Mouse (Mus musculus) gastrocnemius, postnatal 25 days (tissue): Measurements from ENCODE around the gene Snrpa. TPM values are rescaled to one million over a fixed set of nuclear protein-coding genes. Genes with fewer than 3 reads are reported as not detected.

Experiments
- DNase-seq: peaks from one replicate; pipeline ENCODE4 v3.0.0; 2022
- microRNA-seq, 2 experiments: library from miRNA; unstranded; fragments of <30 nt; microRNA quantifications; one replicate each; pipeline ENCODE4 v1.2.0; 2021; ENCODE audit warnings: borderline replicate concordance in 2 of 2
- total RNA-seq, 2 experiments: library from RNA; stranded (reverse); gene quantifications; 1 replicate in 1 of 2; 2 replicates in 1 of 2; pipeline ENCODE4 v1.2.3; 2021

Gene Snrpa
- total RNA-seq, 2 experiments from 2014 or later = 31.4 to 31.8 TPM

DNA sequence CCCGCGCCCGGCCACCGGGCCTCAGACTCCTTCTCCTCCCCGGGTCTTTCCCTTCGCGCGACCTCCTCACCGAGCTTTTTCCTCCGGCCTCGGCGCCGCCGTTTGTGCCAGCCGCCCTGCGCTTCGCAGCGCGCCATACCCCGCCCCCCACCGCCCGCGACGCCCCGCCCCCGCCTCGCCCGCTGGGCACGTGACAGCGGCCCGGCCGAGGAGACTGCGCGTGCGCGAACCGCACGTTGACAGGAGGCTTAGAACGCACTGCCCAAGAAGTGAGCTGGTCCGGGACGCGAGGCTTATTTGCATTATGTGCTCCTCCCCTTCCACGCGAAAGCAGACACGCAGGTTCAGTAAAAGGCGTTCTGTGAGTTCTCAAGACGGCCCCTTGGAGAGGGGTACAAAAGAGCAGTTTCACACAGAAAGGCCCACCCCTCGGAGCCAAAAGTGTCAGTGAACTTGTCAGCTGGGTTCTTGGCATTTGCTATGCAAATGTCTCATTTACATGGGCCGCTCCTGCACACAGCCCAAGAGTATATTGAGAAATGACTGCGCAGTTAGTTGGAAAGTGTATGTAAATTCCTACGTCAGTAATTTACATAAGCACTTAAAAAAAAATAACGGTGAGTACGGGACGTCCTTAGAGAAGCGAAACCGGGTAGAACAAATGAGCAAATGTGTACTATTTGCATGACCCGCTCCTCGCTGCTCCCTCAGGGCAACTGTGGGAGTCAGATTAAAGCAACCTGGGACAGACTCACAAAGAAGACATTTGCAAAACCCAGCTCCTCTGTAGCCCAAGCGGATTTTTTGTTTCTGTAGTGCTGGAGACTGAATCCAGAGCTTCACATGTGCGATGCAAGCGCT is 29.2 kb downstream of the Snrpa start, which contains the start of gene Egln2:
Gene Egln2 (minus strand): TSS at position 189 of the 861 bp plus-strand sequence.
- DNase-seq = peak; percentile 93

DNA sequence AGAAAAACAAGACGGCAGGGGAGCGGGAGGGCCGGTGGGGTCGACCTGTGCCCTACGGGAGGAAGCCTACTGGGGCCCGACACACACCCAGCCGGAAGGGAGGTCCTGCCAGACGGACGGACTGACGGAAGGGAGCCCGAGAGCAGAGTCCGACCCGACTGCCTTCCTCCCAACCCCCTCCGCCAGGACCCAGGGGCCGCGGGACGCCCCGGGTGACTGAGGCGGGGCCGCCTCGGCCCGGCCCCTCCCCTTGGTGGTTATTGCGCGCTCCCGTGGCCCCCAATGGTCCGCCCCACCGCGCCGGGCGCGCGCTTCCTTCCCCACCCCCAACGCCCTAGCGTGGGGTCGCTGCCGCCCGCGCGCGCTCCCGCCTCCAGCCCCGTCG is 29.9 kb downstream of the Snrpa start:
- peak; percentile 92 for DNase-seq

DNA sequence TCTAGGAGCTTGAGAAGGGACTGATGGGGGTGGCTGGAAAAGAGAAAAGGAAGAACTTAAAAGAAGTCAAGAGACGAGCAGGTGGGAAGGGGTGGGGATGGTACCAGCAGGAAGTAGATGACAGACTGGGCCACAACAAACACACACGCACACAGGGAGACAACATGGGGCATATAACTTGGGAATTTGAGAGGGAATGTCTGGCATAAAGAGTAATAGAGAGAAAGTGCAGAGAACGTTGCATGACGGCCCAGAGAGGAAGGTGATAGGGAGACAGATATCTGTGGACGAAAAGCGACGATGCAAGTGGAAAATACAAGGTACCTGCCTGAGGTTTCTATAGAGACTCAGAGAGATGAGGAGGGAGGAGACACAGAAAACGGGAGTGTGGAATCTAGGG is 30.4 kb downstream of the Snrpa start:
- no peak for DNase-seq

DNA sequence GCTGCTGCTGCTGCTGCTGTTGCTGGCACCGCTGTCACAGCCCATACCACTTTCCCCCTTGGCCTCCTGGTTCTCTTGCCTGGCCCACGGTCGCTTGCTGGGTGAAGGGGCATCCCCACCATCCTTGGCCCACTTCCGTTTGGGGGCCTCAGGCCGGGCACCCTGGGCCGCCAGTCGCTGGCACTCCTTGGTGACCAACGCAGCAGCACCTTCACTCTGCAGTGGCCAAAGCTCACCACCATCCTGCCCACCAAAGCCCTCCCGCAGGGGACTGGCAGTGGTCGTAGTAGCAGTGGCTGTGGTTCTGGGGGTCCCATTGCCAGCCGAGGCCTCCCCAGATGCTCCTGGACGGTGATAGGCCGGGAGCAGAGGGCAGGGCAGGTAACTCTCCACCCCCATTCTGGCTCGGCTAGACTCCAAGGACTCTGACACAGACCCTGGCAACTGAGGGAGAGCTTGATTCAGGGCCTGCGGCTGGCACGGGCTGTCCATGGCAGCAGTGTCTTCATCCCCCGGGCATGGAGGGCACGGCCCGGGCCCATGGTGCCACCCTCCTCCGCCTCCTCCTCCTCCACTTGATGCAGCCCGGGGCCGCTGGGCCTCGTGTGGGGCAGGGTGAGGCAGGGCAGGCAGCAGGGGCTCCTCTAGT is 30.9 kb downstream of the Snrpa start:
- DNase-seq = peak; percentile 71

DNA sequence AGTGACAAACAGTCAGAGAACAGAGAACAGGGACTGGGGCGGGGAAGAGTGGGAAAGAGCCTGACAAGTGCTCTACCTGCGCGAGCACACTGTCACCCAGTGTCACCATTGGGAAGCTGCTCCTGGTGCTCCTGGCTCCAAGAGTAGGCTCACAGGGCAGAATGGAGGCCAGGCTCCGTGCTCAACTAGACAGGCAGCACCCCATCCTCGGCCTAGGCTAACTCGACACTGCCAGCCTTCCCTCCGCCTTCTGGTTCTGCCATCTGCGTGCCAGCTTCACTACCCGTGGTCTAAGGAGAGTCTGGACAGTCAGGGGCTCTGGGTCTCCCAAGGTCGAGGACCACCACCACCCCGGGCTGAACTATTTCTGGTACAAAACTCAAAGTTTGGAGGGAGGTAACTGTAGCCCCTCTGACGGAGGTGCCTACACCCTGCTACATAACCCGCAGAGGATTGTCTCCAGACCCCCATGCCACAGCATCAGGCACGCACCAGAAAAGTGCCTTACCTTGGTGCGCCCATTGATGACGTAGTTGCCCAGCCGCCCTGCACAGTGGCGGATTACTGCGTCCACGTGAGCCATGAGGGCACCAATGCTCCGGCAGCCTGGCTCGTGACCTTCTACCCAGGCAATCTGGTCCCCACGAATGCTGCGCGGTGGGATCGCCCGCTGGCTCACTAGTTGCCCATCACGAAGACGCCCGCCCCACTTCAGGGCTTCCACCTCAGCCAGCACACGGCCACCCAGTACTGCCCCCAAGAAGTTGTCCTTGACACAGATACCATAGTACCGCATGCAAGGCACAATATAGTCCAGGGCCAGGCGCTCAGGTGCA is 31.7 kb downstream of the Snrpa start:
- peak; percentile 13 for DNase-seq

DNA sequence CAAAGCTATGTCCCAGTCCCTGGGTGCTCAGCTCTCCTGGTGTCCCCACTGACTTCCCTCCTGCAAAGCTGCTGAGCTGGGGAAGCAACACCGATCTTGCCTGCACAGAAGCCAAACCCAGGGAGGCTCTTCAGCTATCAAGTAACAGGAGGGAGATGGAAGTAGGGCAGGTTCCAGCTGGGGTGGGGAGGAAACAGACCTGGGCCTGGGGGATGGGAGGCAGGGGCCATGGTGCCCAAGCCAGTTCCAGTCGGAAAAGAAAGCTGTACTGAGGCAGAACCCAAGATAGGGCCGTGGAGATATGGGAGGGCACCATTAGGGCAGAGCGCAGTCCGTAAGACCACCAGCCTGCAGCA is 32.6 kb downstream of the Snrpa start:
- DNase-seq = peak; percentile 62

DNA sequence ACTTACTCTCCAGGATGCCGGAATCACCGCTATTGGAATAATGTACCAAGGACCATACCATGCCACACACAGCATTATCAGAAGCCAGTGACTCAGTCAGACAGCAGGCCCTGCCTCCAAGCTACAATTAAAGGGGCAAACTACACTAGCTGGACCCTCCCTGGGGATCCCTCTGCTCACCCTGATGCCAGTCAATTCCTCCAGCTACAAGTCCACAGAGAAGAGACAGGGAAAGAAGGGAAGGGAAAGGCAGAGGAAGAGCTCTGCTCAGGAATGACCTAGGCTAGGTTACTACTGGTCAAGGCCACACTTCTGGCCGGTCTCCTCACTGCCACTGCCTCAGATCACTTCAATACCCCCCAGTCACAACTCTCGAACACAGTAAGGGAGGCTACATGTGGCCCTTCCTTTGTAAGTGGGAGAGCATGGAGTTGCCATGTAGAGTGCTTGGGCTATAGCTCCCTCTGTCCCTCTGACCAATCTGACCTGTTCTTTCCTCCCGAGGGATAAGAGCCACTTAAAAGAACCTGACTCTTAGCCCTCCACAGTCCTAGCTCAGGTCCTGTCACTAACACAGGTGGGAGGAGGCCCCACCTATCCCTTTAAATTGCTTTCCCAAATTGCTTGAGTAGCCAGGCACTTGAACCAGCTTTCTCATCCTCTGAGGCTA is 33.2 kb downstream of the Snrpa start:
- no peak for DNase-seq

DNA sequence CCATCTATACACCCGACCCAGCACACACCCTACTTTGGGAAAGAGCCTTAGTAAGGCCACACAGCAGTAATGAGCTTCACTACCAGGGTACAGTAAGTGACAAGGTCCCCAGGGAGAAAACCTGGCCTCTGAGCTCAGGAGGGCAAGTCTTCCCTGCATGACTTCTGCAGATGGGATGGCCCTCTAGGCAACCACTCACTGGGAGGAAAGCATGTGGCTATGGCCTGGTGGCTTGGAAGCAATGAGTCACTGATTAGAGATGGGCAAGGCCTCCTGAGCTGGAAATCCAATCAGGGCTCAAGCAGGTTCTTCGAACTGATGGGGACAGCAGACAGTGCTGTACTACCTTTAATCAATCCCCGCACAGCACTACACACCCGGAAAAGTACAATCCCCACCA is 34.3 kb downstream of the Snrpa start:
- peak; percentile 46 for DNase-seq

DNA sequence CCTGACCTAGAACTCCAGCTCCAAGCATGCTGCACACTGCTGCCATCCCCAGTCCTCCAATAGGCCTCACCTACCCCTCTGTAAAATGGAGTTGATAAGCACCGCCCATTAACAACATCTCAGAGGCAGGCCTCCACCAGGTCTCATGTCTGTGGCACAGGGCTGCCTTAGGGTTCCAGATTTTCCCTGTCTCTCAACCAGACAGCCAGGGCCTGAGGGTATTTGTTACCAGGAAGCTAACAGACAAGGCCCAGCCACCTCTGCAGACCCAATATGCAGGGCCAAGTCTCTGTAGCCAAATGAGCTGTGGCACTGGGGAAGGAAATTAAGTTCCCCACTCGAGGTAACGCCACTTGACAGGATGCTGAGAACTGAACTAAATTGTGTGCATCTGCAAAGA is 35.1 kb downstream of the Snrpa start:
- no peak for DNase-seq

DNA sequence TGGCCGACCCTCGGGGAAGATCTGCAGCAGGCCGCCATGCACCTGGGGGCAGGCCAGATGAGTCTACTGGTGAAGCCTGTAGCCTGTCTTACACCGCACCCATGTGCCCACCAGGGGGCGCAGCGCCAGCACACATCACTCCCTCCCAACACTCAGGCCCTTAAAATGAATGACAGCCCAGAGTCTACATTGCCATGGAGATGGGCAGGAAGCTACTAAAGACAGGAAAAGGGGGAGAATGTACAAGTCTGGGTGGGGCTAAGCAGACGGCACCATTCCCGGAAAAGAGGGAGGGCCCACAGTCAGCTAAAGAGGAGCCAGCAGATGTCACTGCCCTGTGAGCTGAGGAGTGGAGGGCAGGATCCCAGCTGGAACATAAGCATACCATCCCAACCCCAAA is 36.2 kb downstream of the Snrpa start:
- peak; percentile 85 for DNase-seq

DNA sequence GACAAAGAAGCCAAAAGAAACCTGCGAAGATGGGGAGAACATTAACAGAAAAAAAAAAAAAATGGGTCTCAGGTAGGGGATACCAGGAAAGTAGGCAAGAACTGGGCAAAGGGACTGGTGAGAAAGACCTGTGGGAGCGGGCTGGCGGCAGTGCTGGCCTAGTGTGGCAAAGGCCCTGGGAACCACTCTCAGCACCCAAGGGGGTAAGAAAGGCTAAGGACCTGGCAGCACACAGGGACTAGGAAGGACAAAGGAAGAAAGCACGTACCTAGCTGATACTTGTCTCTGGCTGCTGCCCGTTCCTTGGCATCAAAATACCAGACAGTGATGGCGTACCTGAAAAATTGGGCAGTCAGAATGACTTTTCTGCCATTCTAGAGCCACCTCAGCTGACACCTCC is 36.8 kb downstream of the Snrpa start:
- no peak for DNase-seq

DNA sequence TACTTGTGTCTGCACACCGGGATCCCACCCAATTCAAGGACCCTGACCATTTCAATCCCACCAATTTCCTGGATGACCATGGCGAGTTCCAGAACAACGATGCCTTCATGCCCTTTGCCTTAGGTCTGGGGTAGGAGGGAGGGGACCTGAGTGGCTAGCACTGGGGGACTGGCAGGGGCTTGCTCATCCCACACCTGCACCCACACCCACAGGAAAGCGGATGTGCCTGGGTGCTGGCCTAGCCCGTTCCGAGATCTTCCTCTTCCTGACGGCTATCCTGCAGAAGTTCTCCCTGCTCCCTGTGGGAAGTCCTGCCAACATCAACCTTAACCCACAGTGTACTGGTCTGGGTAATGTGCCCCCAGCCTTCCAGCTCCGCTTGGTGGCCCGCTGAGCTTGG is 37.9 kb downstream of the Snrpa start:
- no peak for DNase-seq

DNA sequence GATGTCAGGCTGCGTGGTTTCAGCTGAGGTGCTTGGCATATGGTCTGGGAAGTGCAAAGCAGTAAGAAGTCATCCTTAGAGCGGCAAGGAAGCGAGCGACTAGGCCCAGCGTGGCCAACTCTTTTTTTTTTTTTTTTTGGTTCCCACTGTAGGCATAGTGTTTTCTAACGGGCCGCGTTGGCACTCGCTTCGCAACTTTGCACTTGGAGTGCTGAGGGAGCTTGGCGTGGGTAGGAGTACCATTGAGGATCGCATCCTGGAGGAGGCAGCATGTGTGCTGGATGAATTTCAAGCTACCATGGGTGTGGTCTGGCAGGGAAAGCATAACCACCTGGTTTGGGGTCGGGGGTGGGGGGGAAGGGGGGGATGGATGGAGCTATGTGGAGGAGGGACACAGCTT is 40.1 kb downstream of the Snrpa start:
- no peak for DNase-seq

DNA sequence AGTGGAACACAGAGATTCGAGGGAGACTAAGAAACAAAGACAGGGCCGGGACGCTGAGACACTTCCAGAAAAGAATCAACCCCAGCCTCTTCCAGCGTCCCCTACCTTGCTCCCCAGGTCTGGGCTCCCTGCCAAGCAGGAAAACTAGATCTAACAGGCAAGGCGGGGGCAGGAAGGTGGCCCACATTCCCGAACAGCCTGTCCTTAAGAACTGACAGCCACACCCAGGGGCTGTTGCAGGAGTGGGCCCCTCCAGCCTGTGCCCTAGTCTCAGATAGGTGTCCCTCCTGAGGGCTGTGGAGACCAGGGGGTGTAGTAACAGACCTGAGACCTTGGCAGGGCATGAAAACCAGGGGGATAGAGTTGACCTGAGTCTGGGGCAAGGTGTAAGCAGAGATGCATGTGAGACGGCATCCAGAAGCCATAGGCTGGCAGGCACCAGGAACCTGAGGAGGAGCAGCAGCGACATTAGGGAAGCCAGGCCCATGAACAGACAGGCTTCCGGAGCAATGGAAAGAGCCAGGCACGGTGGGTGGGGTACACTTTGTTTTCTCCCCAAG is 42.8 kb downstream of the Snrpa start, which contains the start of gene Cyp2t4:
Gene Cyp2t4 (plus strand): TSS at position 510 of the 560 bp plus-strand sequence.
- peak; percentile 69 for DNase-seq

Small RNAs within 50 kb of the gene (microRNA-seq; reads per million reads assigned to microRNA genes)
- 0 to 0.53 reads per million in 2 experiments for gene Mir1191
- gene Mir3101 = 0 to 0.26 reads per million in 2 experiments

Other genes starting within 250 kb of the Snrpa start
- gene Cyp2a12, start 167.2 kb downstream of the Snrpa start, total RNA-seq = not detected
- gene Cyp2f2, start 76.4 kb downstream of the Snrpa start, total RNA-seq = 1 to 10 TPM in 1 of 2 experiments, not detected in 1; 3.4 TPM
- not detected for gene Cyp2t4, start 42.6 kb downstream of the Snrpa start, total RNA-seq
- 100 to 1,000 TPM in 1 of 2 experiments, 10 to 100 TPM in 1; 92.9 to 103 TPM for gene Egln2, start 29.5 kb downstream of the Snrpa start, total RNA-seq
- 10 to 100 TPM; 10.1 to 10.4 TPM for gene Rab4b, start 17.4 kb downstream of the Snrpa start, total RNA-seq
- not detected for gene Gm21983, start 15.2 kb downstream of the Snrpa start, total RNA-seq
- not detected for gene Mia, start 15.1 kb downstream of the Snrpa start, total RNA-seq
- 10 to 100 TPM; 12.1 to 13.0 TPM for gene BC024978, start 490 bp downstream of the Snrpa start, total RNA-seq
- 1 to 10 TPM; 2.3 to 3.6 TPM for gene Itpkc, start 32.4 kb upstream of the Snrpa start, total RNA-seq
- gene Coq8b, start 36.8 kb upstream of the Snrpa start, total RNA-seq = 1 to 10 TPM; 3.0 to 4.9 TPM
- 1 to 10 TPM; 3.6 to 5.4 TPM for gene Numbl, start 62.2 kb upstream of the Snrpa start, total RNA-seq
- 10 to 100 TPM; 69.4 to 77.8 TPM for gene Ltbp4, start 141.4 kb upstream of the Snrpa start, total RNA-seq
- gene Shkbp1, start 159.7 kb upstream of the Snrpa start, total RNA-seq = 1 to 10 TPM in 1 of 2 experiments, under 1 TPM in 1; 1.00 to 3.1 TPM
- not detected for gene Gm20479, start 161.1 kb upstream of the Snrpa start, total RNA-seq